Mouse (Mus musculus): ENCODE results near the gene Phka1.
"Not testable (repeated sequence)": the region's sequence is repeated elsewhere in the genome, so short reads cannot be mapped to it uniquely, and the experiment has no call there.

The Phka1 gene

GRCm38 (mm10) chrX:102643823-102644572 lies at the start of gene Phka1:
Gene Phka1, minus strand, starts transcription at chrX:102644246.
- DNase-seq (ENCODE audit: low spot score), result peak; percentile 53

- not testable (repeated sequence) for DNase-seq (ENCODE audit: low spot score)
Measured at GRCm38 (mm10) chrX:102689252-102689651, 45.2 kb upstream of the Phka1 start.

- not testable (repeated sequence) for DNase-seq (ENCODE audit: low spot score)
Measured at GRCm38 (mm10) chrX:102686872-102687271, 42.8 kb upstream of the Phka1 start, which contains the start of gene Gm3880. Gene Gm3880, minus strand, starts transcription at chrX:102686972.

- not testable (repeated sequence) for DNase-seq (ENCODE audit: low spot score)
Measured at GRCm38 (mm10) chrX:102684706-102685105, 40.7 kb upstream of the Phka1 start.

GRCm38 (mm10) chrX:102666641-102667040 lies 22.6 kb upstream of the Phka1 start:
- DNase-seq (ENCODE audit: low spot score), result no peak

- DNase-seq (ENCODE audit: low spot score), result no peak
Measured at GRCm38 (mm10) chrX:102660712-102661111, 16.7 kb upstream of the Phka1 start.

- no peak for DNase-seq (ENCODE audit: low spot score)
Measured at GRCm38 (mm10) chrX:102645691-102646090, 1.6 kb upstream of the Phka1 start.

- no peak for DNase-seq (ENCODE audit: low spot score)
Measured at GRCm38 (mm10) chrX:102645146-102645545, 1.1 kb upstream of the Phka1 start.

- no peak for DNase-seq (ENCODE audit: low spot score)
Measured at GRCm38 (mm10) chrX:102644573-102644951, 516 bp upstream of the Phka1 start.

- DNase-seq (ENCODE audit: low spot score), result peak; percentile 1
Measured at GRCm38 (mm10) chrX:102601269-102601668, 42.8 kb downstream of the Phka1 start.

- DNase-seq (ENCODE audit: low spot score), result no peak
Measured at GRCm38 (mm10) chrX:102588560-102588959, 55.5 kb downstream of the Phka1 start.

GRCm38 (mm10) chrX:102571186-102571585 lies 72.9 kb downstream of the Phka1 start:
- DNase-seq (ENCODE audit: low spot score), result no peak

- no peak for DNase-seq (ENCODE audit: low spot score)
Measured at GRCm38 (mm10) chrX:102556906-102557305, 87.1 kb downstream of the Phka1 start.

GRCm38 (mm10) chrX:102509205-102509604 lies 134.8 kb downstream of the Phka1 start:
- DNase-seq (ENCODE audit: low spot score), result no peak

- DNase-seq (ENCODE audit: low spot score), result peak; percentile 32
Measured at GRCm38 (mm10) chrX:102504644-102505481, 139.2 kb downstream of the Phka1 start, which contains the start of gene Hdac8. Gene Hdac8, minus strand, starts transcription at chrX:102505359.

- DNase-seq (ENCODE audit: low spot score), result no peak
Measured at GRCm38 (mm10) chrX:102504179-102504578, 139.9 kb downstream of the Phka1 start.

GRCm38 (mm10) chrX:102493992-102494730 lies 149.9 kb downstream of the Phka1 start:
- DNase-seq (ENCODE audit: low spot score), result no peak

GRCm38 (mm10) chrX:102485575-102485974 lies 158.5 kb downstream of the Phka1 start:
- no peak for DNase-seq (ENCODE audit: low spot score)

- DNase-seq (ENCODE audit: low spot score), result no peak
Measured at GRCm38 (mm10) chrX:102479665-102480064, 164.4 kb downstream of the Phka1 start.

GRCm38 (mm10) chrX:102478965-102479364 lies 165.1 kb downstream of the Phka1 start:
- DNase-seq (ENCODE audit: low spot score), result no peak

GRCm38 (mm10) chrX:102478481-102478880 lies 165.6 kb downstream of the Phka1 start:
- no peak for DNase-seq (ENCODE audit: low spot score)

- peak; percentile 31 for DNase-seq (ENCODE audit: low spot score)
Measured at GRCm38 (mm10) chrX:102476784-102477183, 167.3 kb downstream of the Phka1 start.
